Mouse (Mus musculus) neural tube, embryonic 11.5 days (tissue): Measurements from ENCODE around the gene Lpgat1. TPM values are rescaled to one million over a fixed set of nuclear protein-coding genes. Genes with fewer than 3 reads are reported as not detected.

ENCODE experiments used
- ATAC-seq: fragments of 200-750 bp; cut with Nextera tagmentation; 2 replicates; pipeline ENCODE4 v1.8.0; 2017; ENCODE audit warnings: moderate number of reproducible peaks, mild to moderate bottlenecking, moderate TSS enrichment, moderate library complexity; ENCODE audit not compliant: insufficient read depth, low FRiP score, low TSS enrichment
- DNase-seq: peaks from one replicate; pipeline ENCODE4 v3.0.0-alpha.2; 2015; ENCODE audit warnings: low spot score
- H3K27ac ChIP-seq: fragments of 300-500 bp; sonication (generic); 2 replicates; pipeline ENCODE4 v1.5.1; 2014; ENCODE audit warnings: low read depth, mild to moderate bottlenecking, low read length
- H3K27me3 ChIP-seq: fragments of 300-500 bp; sonication (generic); 2 replicates; pipeline ENCODE4 v1.6.1; 2014; ENCODE audit warnings: mild to moderate bottlenecking, low read length, mixed read lengths; ENCODE audit not compliant: control insufficient read depth, insufficient read depth
- H3K36me3 ChIP-seq: fragments of 300-500 bp; sonication (generic); 2 replicates; pipeline ENCODE4 v1.6.1; 2014; ENCODE audit warnings: mild to moderate bottlenecking, low read length, moderate library complexity, mixed read lengths; ENCODE audit not compliant: control insufficient read depth, insufficient read depth
- H3K4me1 ChIP-seq: fragments of 300-500 bp; sonication (generic); 2 replicates; pipeline ENCODE4 v1.6.1; 2014; ENCODE audit warnings: low read length, mixed read lengths; ENCODE audit not compliant: control insufficient read depth, insufficient read depth
- H3K4me2 ChIP-seq: fragments of 300-500 bp; sonication (generic); 2 replicates; pipeline ENCODE4 v1.6.1; 2014; ENCODE audit warnings: low read depth, mild to moderate bottlenecking, moderate library complexity
- H3K4me3 ChIP-seq: fragments of 300-500 bp; sonication (generic); 2 replicates; pipeline ENCODE4 v1.5.1; 2014; ENCODE audit warnings: low read depth, low read length
- H3K9ac ChIP-seq: fragments of 300-500 bp; sonication (generic); 2 replicates; pipeline ENCODE4 v1.6.1; 2014; ENCODE audit warnings: mild to moderate bottlenecking, low read length
- H3K9me3 ChIP-seq: fragments of 300-500 bp; sonication (generic); 2 replicates; pipeline ENCODE4 v1.6.1; 2016; ENCODE audit warnings: low read length; ENCODE audit not compliant: control insufficient read depth
- WGBS: fragments of 180-500 bp; shearing (Covaris S2); extraction: QIAGEN DNeasy Blood & Tissue Kit; methylation state at CpG from one replicate; pipeline ENCODE4 v1.1.7; 2014; 5-methylcytosine and 5-hydroxymethylcytosine counted together
- polyA plus RNA-seq: library from polyadenylated mRNA; unstranded; fragments of >200 nt; fragmentation: Nextera tagmentation; extraction: Ambion mirVana; gene quantifications from 2 replicates; pipeline ENCODE4 v1.2.1, GENCODE M21; 2014

The Lpgat1 gene
- polyA plus RNA-seq, 1 experiment from 2014 or later = 40.0 TPM

DNA sequence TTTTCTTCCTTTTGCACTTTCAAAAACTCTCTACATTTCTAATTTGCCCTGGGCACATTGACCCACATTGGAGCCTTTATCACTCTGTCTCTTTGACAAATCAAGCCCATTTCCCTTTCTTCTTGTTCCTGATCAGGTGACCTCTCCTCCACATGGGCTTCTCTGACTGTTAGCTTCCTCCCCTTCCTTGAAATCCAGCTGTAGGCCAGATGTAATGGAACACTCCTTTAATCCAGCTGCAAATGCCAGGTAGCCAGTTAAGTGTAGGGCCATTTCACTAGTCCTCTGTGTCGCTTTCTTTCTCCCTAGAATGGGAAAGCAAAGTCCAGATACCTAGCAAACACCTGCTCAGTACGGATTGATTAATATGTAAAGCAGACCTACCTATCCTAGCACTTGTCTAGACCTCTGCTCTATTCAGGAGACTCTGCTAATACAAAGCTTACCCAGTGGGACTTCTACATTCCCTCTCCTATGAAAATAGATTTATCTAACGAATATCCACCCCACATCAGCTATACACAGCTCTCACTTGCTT lies 11.0 kb upstream of the Lpgat1 start:
- no peak for DNase-seq
- H3K9me3 ChIP-seq = no peaks in the 10 kb centered on the region
- no peaks in the 10 kb centered on the region for H3K27me3 ChIP-seq
- H3K4me3 ChIP-seq = no peak overlapping the region
- H3K9ac ChIP-seq = no peak overlapping the region
- no peak overlapping the region for H3K4me2 ChIP-seq
- no peaks in the 10 kb centered on the region for H3K36me3 ChIP-seq
- no peaks in the 10 kb centered on the region for H3K4me1 ChIP-seq
- no peak for ATAC-seq
- 77% methylated on average over 3 of the region's 3 CpGs for WGBS
- H3K27ac ChIP-seq = no peak overlapping the region

DNA sequence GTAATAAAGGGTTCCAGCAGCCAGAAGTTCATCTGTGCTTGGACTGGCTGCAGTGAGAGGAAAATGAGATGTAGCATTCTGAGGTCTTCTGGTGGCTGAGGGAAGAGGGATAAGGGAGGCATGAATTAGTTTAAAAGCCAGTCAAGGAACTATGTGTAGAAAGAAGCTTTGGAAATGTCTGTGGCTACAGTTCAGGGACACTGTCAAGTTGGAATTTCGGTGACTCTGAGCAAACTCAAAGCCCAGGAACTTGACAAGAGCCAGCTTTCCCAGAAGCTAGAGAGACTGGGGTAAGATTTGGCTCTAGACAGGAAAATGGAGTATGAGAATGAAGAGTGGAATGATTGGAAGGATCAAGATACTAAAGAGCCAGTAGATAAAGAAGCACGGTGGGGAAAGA lies 7.8 kb upstream of the Lpgat1 start:
- H3K4me2 ChIP-seq = no peak overlapping the region
- H3K36me3 ChIP-seq = no peaks in the 10 kb centered on the region
- DNase-seq (no peak), ATAC-seq (no peak)
- no peak overlapping the region for H3K4me3 ChIP-seq
- H3K4me1 ChIP-seq = no peaks in the 10 kb centered on the region
- H3K9ac ChIP-seq = no peak overlapping the region
- no peaks in the 10 kb centered on the region for H3K9me3 ChIP-seq
- 87% methylated on average over 2 of the region's 2 CpGs for WGBS
- no peak overlapping the region for H3K27ac ChIP-seq
- no peaks in the 10 kb centered on the region for H3K27me3 ChIP-seq

DNA sequence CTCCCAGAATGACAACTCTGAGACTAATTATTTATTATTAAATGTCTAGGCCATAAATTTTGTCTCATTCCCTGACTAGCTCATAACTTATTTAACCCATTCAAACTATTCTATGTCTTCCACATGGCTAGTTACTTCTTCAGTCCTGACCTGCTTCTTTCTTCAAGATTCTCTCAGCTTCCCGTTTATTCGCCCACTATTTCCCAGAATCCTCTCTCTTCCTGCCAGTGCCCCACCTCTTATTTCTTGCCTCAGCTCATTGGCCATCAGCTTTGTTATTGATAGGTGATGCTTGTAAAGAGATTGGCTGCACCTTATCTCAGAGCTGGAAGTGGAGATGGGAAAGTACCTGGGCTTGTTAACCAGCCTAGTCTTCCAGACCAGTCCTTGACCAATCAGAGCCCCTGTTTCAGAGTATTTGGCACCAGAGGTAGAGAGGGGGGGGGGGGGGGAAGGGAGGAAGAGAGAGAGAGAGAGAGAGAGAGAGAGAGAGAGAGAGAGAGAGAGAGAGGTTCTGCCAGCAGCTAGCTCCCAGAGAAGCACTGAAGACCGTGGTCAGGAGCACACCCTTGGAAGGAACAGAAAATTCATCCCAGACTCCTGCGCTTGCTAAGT lies 5.3 kb upstream of the Lpgat1 start:
- Histone ChIP-seq H3K4me3 (no peak overlapping the region), H3K9ac (no peak overlapping the region), H3K36me3 (no peaks in the 10 kb centered on the region), H3K27ac (no peak overlapping the region), H3K4me1 (no peaks in the 10 kb centered on the region), H3K27me3 (no peaks in the 10 kb centered on the region), H3K4me2 (no peak overlapping the region), H3K9me3 (no peaks in the 10 kb centered on the region)
- 86% methylated on average over 4 of the region's 4 CpGs for WGBS
- DNase-seq (no peak), ATAC-seq (no peak)

DNA sequence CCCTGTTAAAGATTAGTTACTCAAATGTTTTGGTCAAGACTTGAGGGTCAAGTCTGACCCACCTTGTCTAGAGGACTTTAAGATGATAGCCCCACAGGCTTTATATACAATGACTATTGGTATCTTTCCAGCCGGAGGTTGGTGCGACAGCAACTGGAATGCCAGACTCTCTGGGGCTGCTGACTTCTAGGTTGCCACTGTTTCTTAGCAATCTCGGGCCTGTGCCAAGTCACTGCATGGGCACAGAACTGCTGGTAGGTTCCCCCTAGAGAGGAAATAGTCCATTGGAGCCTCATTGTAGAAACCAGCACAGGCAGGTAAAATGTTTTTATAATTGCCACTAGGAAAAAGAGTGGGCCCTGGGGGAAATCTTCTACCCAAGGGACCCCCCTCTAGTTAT lies 3.8 kb upstream of the Lpgat1 start:
- whole genome bisulfite sequencing = 89% methylated on average over 3 of the region's 3 CpGs
- H3K27me3 ChIP-seq = no peaks in the 10 kb centered on the region
- H3K9ac ChIP-seq = no peak overlapping the region
- no peaks in the 10 kb centered on the region for H3K4me1 ChIP-seq
- ATAC-seq (no peak), DNase-seq (no peak)
- H3K9me3 ChIP-seq = no peaks in the 10 kb centered on the region
- H3K4me2 ChIP-seq = no peak overlapping the region
- no peak overlapping the region for H3K27ac ChIP-seq
- no peaks in the 10 kb centered on the region for H3K36me3 ChIP-seq
- no peak overlapping the region for H3K4me3 ChIP-seq

DNA sequence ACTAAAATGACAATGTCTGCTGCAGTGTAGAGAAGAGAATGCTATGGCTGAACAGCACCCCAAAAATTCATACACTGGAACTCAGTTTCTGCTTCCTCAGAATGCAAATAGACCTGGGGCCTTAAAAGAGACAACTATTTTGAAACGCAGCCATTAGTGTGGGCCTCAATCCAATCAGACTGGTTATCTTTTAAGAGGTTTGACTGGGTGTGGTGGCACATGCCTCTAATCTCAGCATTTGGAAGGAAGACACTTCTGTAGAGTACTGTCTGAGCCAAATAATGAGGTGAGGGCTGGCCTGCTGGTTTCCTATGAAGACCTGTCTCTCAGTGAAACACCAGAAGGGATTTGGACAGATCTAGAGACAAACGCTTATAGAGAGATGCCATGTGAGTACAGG lies 2.5 kb upstream of the Lpgat1 start:
- H3K27ac ChIP-seq = no peak overlapping the region
- H3K36me3 ChIP-seq = no peaks in the 10 kb centered on the region
- H3K4me3 ChIP-seq = no peak overlapping the region
- WGBS = 91% methylated on average over 2 of the region's 2 CpGs
- no peaks in the 10 kb centered on the region for H3K4me1 ChIP-seq
- no peak for ATAC-seq
- H3K4me2 ChIP-seq = no peak overlapping the region
- DNase-seq = no peak
- no peaks in the 10 kb centered on the region for H3K27me3 ChIP-seq
- no peaks in the 10 kb centered on the region for H3K9me3 ChIP-seq
- no peak overlapping the region for H3K9ac ChIP-seq

DNA sequence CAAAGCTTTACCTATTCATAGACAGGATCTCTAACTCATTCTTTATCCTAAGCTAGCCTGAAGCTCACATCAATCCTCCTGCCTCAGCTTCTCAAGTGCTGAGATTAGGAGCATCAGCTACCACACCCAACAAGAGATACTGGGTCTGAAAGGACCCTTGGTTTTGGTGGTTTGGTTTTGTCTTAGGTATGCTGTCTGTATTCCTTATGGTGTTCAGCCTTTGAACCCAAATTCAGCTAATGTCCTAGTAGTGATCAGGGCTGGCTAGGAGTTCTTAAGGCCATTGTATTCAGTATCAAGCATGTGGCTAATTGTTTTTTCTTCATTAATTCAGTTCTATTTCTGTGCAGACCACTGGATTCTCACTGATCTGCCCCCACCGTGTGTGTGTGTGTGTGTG lies 493 bp upstream of the Lpgat1 start:
- WGBS = 0% methylated on average over 1 of the region's 1 CpGs
- no peaks in the 10 kb centered on the region for H3K9me3 ChIP-seq
- H3K4me2 ChIP-seq = peak overlapping the region; percentile 93
- peak overlapping the region; percentile 95 for H3K4me3 ChIP-seq
- H3K9ac ChIP-seq = peak overlapping the region; percentile 96
- no peaks in the 10 kb centered on the region for H3K27me3 ChIP-seq
- no peaks in the 10 kb centered on the region for H3K36me3 ChIP-seq
- H3K27ac ChIP-seq = no peak overlapping the region
- ATAC-seq = 0 out of 2 replicates have a peak, but pooled peaks have one; percentile 4
- H3K4me1 ChIP-seq = peaks cover 6% of the 10 kb centered on the region; the same call in 1 of the 2 replicates
- no peak for DNase-seq

DNA sequence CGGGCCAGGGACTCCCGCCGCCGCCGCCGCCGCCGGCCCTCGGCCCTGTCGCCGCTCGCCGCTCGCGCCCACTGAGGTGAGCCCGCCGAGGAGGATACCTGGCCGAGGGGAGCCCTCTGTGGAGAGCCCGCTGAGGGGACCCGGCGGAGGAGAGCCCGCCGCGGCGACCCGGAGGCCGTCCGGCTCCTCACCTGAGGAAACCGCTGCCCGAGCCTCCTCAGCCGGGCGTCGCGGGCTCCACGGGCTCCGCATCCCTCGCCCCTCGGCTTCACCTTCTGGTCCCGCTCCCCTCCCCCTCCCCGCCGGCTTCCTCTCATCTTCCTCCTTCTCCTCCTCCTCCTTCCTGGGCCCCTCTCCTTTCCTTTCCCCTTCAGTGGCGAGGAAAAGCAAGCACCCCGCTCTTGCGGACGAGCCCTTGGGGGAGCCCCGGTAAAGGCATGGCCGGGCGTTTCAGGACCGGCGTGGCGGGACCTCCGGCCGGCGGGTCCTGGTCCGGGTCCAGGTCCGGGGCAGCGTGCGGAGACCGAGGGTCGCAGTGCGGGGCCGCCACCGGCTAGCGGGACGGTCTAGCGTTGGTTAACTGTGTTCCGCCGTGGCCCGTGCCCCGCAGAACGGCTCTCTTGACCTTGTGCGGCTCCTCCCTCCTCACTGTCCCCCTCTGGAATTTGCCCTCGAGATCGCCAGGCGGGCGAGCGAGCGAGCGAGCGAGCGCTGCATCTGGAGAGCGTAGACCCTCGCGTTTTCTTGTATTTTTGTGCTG lies 1.1 kb downstream of the Lpgat1 start:
- under 1% methylated on average over 55 of the region's 84 CpGs for WGBS
- DNase-seq = peak; percentile 61

DNA sequence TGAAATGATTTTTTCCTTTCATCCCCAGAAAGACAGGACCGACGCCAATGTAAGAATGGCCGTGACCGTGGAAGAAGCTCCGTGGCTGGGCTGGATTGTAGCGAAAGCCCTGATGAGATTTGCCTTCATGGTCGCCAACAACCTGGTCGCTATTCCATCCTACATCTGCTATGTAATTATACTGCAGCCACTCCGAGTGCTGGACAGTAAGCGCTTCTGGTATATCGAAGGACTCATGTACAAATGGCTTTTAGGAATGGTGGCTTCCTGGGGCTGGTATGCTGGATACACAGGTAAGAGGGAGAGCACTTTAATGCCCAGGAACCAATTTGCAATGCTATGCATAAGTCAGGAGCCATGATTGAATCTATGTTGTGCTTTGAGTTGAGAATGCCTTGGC lies 1.7 kb downstream of the Lpgat1 start:
- Histone ChIP-seq H3K9ac (peak overlapping the region; percentile 96), H3K4me3 (peak overlapping the region; percentile 95), H3K4me1 (peaks cover 6% of the 10 kb centered on the region; the same call in 1 of the 2 replicates), H3K9me3 (no peaks in the 10 kb centered on the region), H3K27me3 (no peaks in the 10 kb centered on the region), H3K4me2 (peak overlapping the region; percentile 93), H3K27ac (no peak overlapping the region), H3K36me3 (peaks cover 3% of the 10 kb centered on the region; the same call in 1 of the 2 replicates)
- ATAC-seq (no peak), DNase-seq (no peak)
- WGBS = 12% methylated on average over 11 of the region's 11 CpGs

More for the DNA sequence above, 1.1 kb downstream of the Lpgat1 start:
- Histone ChIP-seq H3K27me3 (no peaks in the 10 kb centered on the region), H3K36me3 (peaks cover 2% of the 10 kb centered on the region; the same call in 1 of the 2 replicates), H3K9me3 (no peaks in the 10 kb centered on the region), H3K4me3 (peak overlapping the region; percentile 95), H3K27ac (peak overlapping the region; percentile 85), H3K4me1 (peaks cover 6% of the 10 kb centered on the region; the same call in 1 of the 2 replicates), H3K4me2 (peak overlapping the region; percentile 93), H3K9ac (peak overlapping the region; percentile 96)
- ATAC-seq = peak; percentile 51
